Mouse (Mus musculus) stomach, postnatal 0 days (tissue): ENCODE measurements around the gene Hist1h2ad. TPM values are rescaled to one million over a fixed set of nuclear protein-coding genes. Genes with fewer than 3 reads are reported as not detected.
"Not testable (repeated sequence)": the region's sequence is repeated elsewhere in the genome, so short reads cannot be mapped to it uniquely, and the experiment has no call there.

ENCODE experiments used
- ATAC-seq: fragments of 200-750 bp; cut with Nextera tagmentation; 2 replicates; pipeline ENCODE4 v1.8.0; 2017; ENCODE audit not compliant: low FRiP score, low TSS enrichment
- DNase-seq: peaks from one replicate; pipeline ENCODE4 v3.0.0-alpha.2; 2016; ENCODE audit warnings: low spot score
- H3K27ac ChIP-seq: fragments of 300-500 bp; sonication (generic); replicated peaks from 2 replicates; pipeline ENCODE4 v1.5.1; 2014; ENCODE audit warnings: mild to moderate bottlenecking, control low read depth
- H3K27me3 ChIP-seq: fragments of 300-500 bp; sonication (generic); 2 replicates; pipeline ENCODE4 v1.6.1; 2014; ENCODE audit warnings: low read length; ENCODE audit not compliant: control insufficient read depth, insufficient read depth
- H3K36me3 ChIP-seq: fragments of 300-500 bp; sonication (generic); 2 replicates; pipeline ENCODE4 v1.6.1; 2014; ENCODE audit warnings: low read length, mixed read lengths; ENCODE audit not compliant: control insufficient read depth, insufficient read depth
- H3K4me1 ChIP-seq: fragments of 300-500 bp; sonication (generic); replicated peaks from 2 replicates; pipeline ENCODE4 v1.6.1; 2014; ENCODE audit warnings: antibody characterized with exemption; ENCODE audit not compliant: control insufficient read depth, insufficient read depth
- H3K4me2 ChIP-seq: fragments of 300-500 bp; sonication (generic); replicated peaks from 2 replicates; pipeline ENCODE4 v1.6.1; 2014; ENCODE audit warnings: low read depth, mild to moderate bottlenecking, control low read depth, moderate library complexity
- H3K4me3 ChIP-seq: fragments of 300-500 bp; sonication (generic); 2 replicates; pipeline ENCODE4 v1.5.1; 2014; ENCODE audit warnings: low read depth, low read length, control low read depth
- H3K9ac ChIP-seq: fragments of 300-500 bp; sonication (generic); 2 replicates; pipeline ENCODE4 v1.6.1; 2014; ENCODE audit warnings: mild to moderate bottlenecking, low read length, control low read depth, mixed read lengths
- H3K9me3 ChIP-seq: fragments of 300-500 bp; sonication (generic); 2 replicates; pipeline ENCODE4 v1.6.1; 2016; ENCODE audit warnings: low read length; ENCODE audit not compliant: control insufficient read depth
- CTCF ChIP-seq: IDR thresholded peaks from 2 replicates; pipeline ENCODE4 v1.5.1; 2016; ENCODE audit warnings: antibody characterized with exemption, low read depth, mild to moderate bottlenecking, moderate library complexity
- EP300 ChIP-seq: optimal IDR thresholded peaks from 2 replicates; pipeline ENCODE3; 2016; ENCODE audit warnings: antibody characterized with exemption
- WGBS: fragments of 180-500 bp; shearing (Covaris S2); extraction: QIAGEN DNeasy Blood & Tissue Kit; methylation state at CpG from one replicate; pipeline ENCODE4 v1.1.7; 2014; 5-methylcytosine and 5-hydroxymethylcytosine counted together
- polyA plus RNA-seq: library from polyadenylated mRNA; unstranded; fragments of >200 nt; fragmentation: Nextera tagmentation; extraction: Ambion mirVana; gene quantifications from 2 replicates; pipeline ENCODE4 v1.2.1, GENCODE M21; 2015

Gene Hist1h2ad
- polyA plus RNA-seq, 1 experiment from 2014 or later = 0.79 TPM

DNA sequence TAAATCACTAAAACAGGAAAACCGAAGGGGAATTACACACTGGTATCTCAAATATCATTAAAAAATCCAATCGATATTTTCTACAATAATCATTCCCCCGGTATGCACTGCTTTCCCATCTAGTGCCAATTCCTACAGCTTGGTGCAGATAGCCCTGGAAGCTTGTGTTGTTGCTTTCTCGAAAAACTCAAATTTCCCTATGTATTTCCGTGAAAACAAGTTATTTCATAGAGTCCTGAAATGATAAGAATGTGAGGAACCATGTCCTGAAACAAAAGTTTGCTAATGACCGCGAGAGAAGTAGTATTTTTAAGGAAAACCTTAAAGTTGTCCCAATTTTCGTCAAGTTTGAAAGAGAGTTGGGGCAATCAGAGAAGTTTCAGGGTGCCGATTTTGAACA lies 19.8 kb upstream of the Hist1h2ad start:
- TF ChIP-seq EP300 = no peak
- Histone ChIP-seq H3K36me3 (no peaks in the 10 kb centered on the region), H3K4me1 (no peaks in the 10 kb centered on the region), H3K27me3 (no peaks in the 10 kb centered on the region), H3K27ac (peak overlapping the region; percentile 96), H3K4me3 (peak overlapping the region; percentile 66), H3K9me3 (no peaks in the 10 kb centered on the region), H3K9ac (peak overlapping the region; percentile 89), H3K4me2 (peak overlapping the region; percentile 85)
- ATAC-seq = no peak
- no peak for DNase-seq
- WGBS = 16% methylated on average over 9 of the region's 9 CpGs

DNA sequence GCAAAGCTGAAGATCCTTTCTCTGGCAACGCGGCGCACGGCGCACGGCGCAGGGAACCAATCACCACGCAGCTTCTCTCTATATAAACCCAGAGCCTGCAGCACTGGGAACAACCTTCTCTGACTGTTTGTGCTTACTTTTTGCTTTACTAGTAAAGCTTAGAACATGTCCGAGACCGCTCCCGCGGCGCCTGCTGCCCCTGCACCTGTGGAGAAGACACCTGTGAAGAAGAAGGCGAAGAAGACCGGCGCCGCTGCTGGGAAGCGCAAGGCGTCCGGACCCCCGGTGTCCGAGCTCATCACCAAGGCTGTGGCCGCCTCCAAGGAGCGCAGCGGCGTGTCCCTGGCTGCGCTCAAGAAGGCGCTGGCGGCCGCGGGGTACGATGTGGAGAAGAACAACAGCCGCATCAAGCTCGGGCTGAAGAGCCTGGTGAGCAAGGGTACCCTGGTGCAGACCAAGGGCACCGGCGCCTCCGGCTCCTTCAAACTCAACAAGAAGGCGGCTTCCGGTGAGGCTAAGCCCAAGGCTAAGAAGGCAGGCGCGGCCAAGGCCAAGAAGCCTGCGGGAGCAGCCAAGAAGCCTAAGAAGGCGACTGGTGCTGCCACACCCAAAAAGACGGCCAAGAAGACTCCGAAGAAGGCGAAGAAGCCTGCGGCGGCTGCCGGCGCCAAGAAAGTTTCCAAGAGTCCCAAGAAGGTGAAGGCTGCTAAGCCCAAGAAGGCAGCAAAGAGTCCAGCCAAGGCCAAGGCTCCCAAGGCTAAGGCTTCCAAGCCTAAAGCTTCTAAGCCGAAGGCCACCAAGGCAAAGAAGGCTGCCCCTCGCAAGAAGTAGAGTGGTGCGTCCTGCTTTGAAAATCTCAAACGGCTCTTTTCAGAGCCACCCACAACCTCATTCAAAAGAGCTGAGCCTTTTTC lies 19.0 kb upstream of the Hist1h2ad start:
- WGBS = under 1% methylated on average over 50 of the region's 54 CpGs
- no peaks in the 10 kb centered on the region for H3K36me3 ChIP-seq
- H3K27me3 ChIP-seq = no peaks in the 10 kb centered on the region
- peak; percentile 90 for ATAC-seq
- H3K4me2 ChIP-seq = peak overlapping the region; percentile 85
- H3K4me3 ChIP-seq = peak overlapping the region; percentile 66
- H3K9ac ChIP-seq = peak overlapping the region; percentile 89
- no peaks in the 10 kb centered on the region for H3K9me3 ChIP-seq
- H3K27ac ChIP-seq = peak overlapping the region; percentile 96
- peak; percentile 86 for DNase-seq
- no peaks in the 10 kb centered on the region for H3K4me1 ChIP-seq
- TF ChIP-seq CTCF = no peak
- TF ChIP-seq EP300 = peak; percentile 56

DNA sequence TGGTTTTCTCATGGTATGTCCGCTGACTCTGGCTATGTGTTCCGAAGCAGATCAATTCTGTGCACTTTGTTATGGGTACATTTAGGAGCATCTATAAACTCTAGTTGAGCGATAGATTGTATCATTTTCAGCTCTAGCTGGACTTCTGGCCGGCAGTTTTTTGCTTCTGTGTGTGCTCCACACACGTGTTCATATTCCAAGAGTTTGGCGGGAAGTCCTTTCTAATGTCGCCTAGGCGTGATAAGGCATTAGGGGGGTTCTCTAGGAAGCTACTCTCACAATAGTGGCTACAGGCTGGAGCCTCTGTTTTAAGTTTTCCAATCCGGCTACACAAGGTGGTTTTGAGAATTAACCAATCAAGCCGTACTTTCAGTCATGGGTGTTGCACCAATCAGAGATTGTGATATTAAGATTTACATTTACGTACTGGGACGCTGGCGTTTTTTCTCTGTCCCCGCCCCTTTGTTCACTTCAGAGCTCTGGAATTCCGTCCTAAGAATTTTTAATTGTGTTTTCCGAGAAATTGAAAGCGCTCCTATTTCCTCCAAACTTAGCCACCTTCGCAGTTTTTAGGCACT lies 18.3 kb upstream of the Hist1h2ad start:
- TF ChIP-seq EP300 (peak; percentile 82), CTCF (no peak)
- H3K4me3 ChIP-seq = peak overlapping the region; percentile 66
- peak; percentile 76 for ATAC-seq
- peak overlapping the region; percentile 85 for H3K4me2 ChIP-seq
- peak overlapping the region; percentile 96 for H3K27ac ChIP-seq
- no peaks in the 10 kb centered on the region for H3K27me3 ChIP-seq
- H3K9ac ChIP-seq = peak overlapping the region; percentile 89
- DNase-seq = peak; percentile 73
- no peaks in the 10 kb centered on the region for H3K36me3 ChIP-seq
- under 1% methylated on average over 18 of the region's 18 CpGs for WGBS
- no peaks in the 10 kb centered on the region for H3K9me3 ChIP-seq
- H3K4me1 ChIP-seq = no peaks in the 10 kb centered on the region

DNA sequence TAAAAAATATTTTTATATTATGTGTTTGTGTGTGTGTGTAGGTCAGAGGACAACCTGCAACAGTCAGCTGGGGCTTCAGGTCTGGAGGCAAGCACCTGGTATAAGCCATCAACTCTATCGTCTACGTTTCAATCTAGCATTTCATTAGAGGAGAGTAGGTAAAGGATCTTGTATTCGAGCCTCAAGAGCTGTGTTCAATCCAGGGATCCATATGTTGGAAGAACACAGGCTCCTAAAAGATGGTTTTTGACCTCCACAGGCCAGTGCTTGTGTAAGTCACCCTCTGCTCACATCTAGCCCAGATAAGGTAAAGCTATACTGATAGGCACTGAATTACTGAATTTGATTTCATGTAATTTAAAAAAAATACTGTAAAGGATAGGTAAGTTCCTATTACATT lies 17.3 kb upstream of the Hist1h2ad start:
- no peak for DNase-seq
- 63% methylated on average over 3 of the region's 3 CpGs for WGBS
- no peaks in the 10 kb centered on the region for H3K36me3 ChIP-seq
- TF ChIP-seq EP300 = no peak
- TF ChIP-seq CTCF = no peak
- no peak overlapping the region for H3K4me3 ChIP-seq
- no peaks in the 10 kb centered on the region for H3K27me3 ChIP-seq
- no peaks in the 10 kb centered on the region for H3K9me3 ChIP-seq
- no peaks in the 10 kb centered on the region for H3K4me1 ChIP-seq
- H3K27ac ChIP-seq = no peak overlapping the region; the same call in 1 of the 2 replicates
- no peak overlapping the region for H3K4me2 ChIP-seq
- H3K9ac ChIP-seq = no peak overlapping the region
- ATAC-seq = no peak

DNA sequence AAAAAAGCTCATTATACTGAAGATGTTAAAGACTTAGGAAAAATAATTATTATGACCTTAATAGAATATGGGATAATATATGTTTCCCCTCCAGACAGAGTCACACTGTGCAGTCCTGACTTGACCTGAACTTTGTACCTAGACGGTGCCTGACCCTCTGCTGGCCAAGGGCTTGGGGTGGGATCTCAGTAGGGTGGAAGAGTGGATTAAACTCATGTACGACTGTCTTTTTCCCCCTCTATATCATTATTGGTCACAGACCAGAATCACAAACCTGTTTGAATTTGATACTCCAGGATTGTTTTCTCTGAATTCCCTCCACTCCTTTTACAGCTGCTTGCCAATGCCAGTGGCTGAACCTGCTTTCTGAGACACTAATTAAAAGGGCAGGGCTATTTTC lies 13.5 kb upstream of the Hist1h2ad start:
- H3K4me1 ChIP-seq, H3K27ac ChIP-seq, H3K4me2 ChIP-seq, DNase-seq, ATAC-seq, H3K4me3 ChIP-seq, H3K9ac ChIP-seq, H3K9me3 ChIP-seq, H3K27me3 ChIP-seq, H3K36me3 ChIP-seq: not testable (repeated sequence)
- 18% methylated on average over 2 of the region's 2 CpGs for WGBS

DNA sequence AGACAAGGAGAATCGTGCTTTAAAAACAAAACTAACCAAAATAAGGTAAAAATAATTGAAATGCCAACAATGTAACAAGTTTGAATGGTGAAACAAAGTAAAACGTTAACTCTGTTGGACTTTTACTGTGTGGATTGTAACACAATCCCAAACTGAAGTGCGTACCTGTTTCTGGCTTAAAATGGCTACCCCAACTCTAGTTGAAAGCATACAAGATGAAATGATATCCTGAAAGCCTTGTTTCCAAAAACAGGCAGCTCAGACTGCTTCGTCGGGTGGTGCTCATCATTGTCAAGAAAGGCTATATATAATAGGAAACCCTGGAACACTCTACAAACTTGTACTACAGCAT lies 12.7 kb upstream of the Hist1h2ad start:
- not testable (repeated sequence) for H3K9me3 ChIP-seq, ATAC-seq, H3K4me1 ChIP-seq, H3K9ac ChIP-seq, H3K36me3 ChIP-seq, DNase-seq, H3K27me3 ChIP-seq
- H3K4me3 ChIP-seq = peak overlapping the region; percentile 42
- 0% methylated on average over 2 of the region's 5 CpGs for WGBS
- peak overlapping the region; percentile 51 for H3K4me2 ChIP-seq
- 0 out of 2 replicates have a peak overlapping the region, but pooled peaks have one; percentile 97 for H3K27ac ChIP-seq
